Mouse (Mus musculus) spleen, adult 2 months (tissue): Measurements from ENCODE around the gene Pdpk1. TPM values are rescaled to one million over a fixed set of nuclear protein-coding genes. Genes with fewer than 3 reads are reported as not detected.
"Not testable (repeated sequence)": the region's sequence is repeated elsewhere in the genome, so short reads cannot be mapped to it uniquely, and the experiment has no call there.

Experiments used
- DNase-seq, 2 experiments: peaks; one replicate each; pipeline versions ENCODE4 v3.0.0 to v3.0.0-alpha.2; 2012 to 2021; ENCODE audit warnings: low spot score in 2 of 2, low read depth in 1 of 2
- H3K27ac ChIP-seq: fragments of 200-500 bp; 2 replicates; pipeline ENCODE4 v1.5.1; 2012; ENCODE audit warnings: low read length, inconsistent platforms; ENCODE audit not compliant: insufficient read depth
- H3K27me3 ChIP-seq: fragments of 200-500 bp; 2 replicates; pipeline ENCODE4 v1.6.1; 2012; ENCODE audit warnings: mild to moderate bottlenecking, moderate library complexity, low read length, inconsistent platforms; ENCODE audit not compliant: control insufficient read depth, insufficient read depth
- H3K36me3 ChIP-seq: fragments of 200-500 bp; 2 replicates; pipeline ENCODE4 v1.6.1; 2012; ENCODE audit warnings: mild to moderate bottlenecking, low read length, inconsistent platforms; ENCODE audit not compliant: control insufficient read depth, insufficient read depth
- H3K4me1 ChIP-seq: fragments of 200-500 bp; 2 replicates; pipeline ENCODE4 v1.6.1; 2011; ENCODE audit warnings: inconsistent platforms; ENCODE audit not compliant: control insufficient read depth, insufficient read depth, insufficient read length
- H3K4me3 ChIP-seq: fragments of 200-500 bp; 2 replicates; pipeline ENCODE4 v1.5.1; 2011; ENCODE audit warnings: mild to moderate bottlenecking, inconsistent platforms; ENCODE audit not compliant: insufficient read depth, insufficient read length; ENCODE audit errors: extremely low read depth
- CTCF ChIP-seq: fragments of 200-500 bp; IDR thresholded peaks from 2 replicates; pipeline ENCODE4 v1.5.1; 2011; ENCODE audit warnings: mild to moderate bottlenecking, inconsistent platforms; ENCODE audit not compliant: insufficient read depth, insufficient read length, insufficient replicate concordance; ENCODE audit errors: extremely low read depth
- POLR2A ChIP-seq: fragments of 200-500 bp; IDR thresholded peaks from 2 replicates; pipeline ENCODE4 v1.6.1; 2011; ENCODE audit warnings: low read depth, low read length, inconsistent platforms
- WGBS: fragments of 180-500 bp; shearing (Covaris S2); methylation state at CpG from one replicate; pipeline ENCODE4 v1.1.7; 2018; 5-methylcytosine and 5-hydroxymethylcytosine counted together
- polyA plus RNA-seq: library from polyadenylated mRNA; depleted of rRNA; stranded (reverse); fragments of >200 nt; gene quantifications from 2 replicates; pipeline ENCODE4 v1.2.3, GENCODE M21; 2012

The Pdpk1 gene
- polyA plus RNA-seq, 1 experiment: 12.4 TPM

- H3K4me1 ChIP-seq: no peaks in the 10 kb centered on the region
- WGBS: 92% methylated on average over 4 of the region's 4 CpGs
- TF ChIP-seq CTCF: no peak
- H3K4me3 ChIP-seq: no peak overlapping the region
- H3K27me3 ChIP-seq: no peaks in the 10 kb centered on the region
- DNase-seq: no peak
- no peak overlapping the region for H3K27ac ChIP-seq
- H3K36me3 ChIP-seq: peaks cover 27% of the 10 kb centered on the region
Observed at GRCm38 (mm10) chr17:24098354-24098753, 52.4 kb downstream of the Pdpk1 start.

DNA sequence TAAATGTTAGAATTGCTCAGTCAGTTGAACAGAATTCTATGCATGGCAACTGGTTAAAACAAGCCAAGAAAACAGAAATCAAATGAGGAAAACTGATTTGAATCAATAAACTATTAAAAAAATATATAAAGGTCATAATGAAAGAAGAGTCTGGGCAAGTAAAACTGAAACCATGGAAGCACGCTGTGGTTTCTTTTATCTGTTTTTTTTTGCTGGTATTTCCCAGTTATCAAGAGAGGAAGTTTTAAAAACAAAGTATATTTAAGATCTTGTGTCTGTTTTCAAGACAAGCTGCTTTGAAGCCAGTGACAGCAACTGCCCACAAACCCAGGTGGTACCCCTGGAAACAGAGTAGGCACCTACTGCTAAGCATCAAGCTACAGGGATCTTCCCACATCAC lies 60.1 kb downstream of the Pdpk1 start:
- Histone ChIP-seq H3K4me3 (no peak overlapping the region), H3K27ac (no peak overlapping the region), H3K4me1 (no peaks in the 10 kb centered on the region), H3K27me3 (no peaks in the 10 kb centered on the region), H3K36me3 (peaks cover 38% of the 10 kb centered on the region)
- WGBS: 61% methylated on average over 1 of the region's 1 CpGs
- no peak for DNase-seq
- TF ChIP-seq POLR2A: no peak
- no peak for TF ChIP-seq CTCF

GRCm38 (mm10) chr17:24086399-24086798 lies 64.3 kb downstream of the Pdpk1 start:
- H3K4me3 ChIP-seq, H3K27ac ChIP-seq, H3K4me1 ChIP-seq, H3K27me3 ChIP-seq, DNase-seq: not testable (repeated sequence)
- 83% methylated on average over 4 of the region's 4 CpGs for WGBS
- H3K36me3 ChIP-seq: peaks cover 32% of the 10 kb centered on the region

DNA sequence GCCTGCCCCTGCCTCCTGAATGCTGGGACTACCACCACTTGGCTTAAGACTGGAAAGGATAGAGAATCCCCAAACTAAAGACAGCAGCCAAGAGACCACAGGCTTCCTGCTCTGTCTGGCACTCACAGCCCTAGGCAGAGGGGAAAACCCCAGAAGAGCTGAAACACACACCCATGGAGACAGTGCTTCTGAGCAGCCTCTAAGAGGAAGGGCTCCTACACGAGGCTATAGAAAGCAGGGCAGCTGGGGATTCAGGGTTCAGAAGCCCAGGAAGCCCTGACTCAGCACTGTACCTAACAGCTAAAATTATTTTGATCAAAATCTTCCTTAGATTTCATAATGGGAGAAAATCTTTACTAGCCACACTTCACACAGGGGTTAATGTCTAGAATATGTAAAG lies 66.1 kb downstream of the Pdpk1 start:
- no peak overlapping the region for H3K27ac ChIP-seq
- no peaks in the 10 kb centered on the region for H3K4me1 ChIP-seq
- DNase-seq: no peak
- WGBS: 17% methylated on average over 1 of the region's 1 CpGs
- peaks cover 30% of the 10 kb centered on the region for H3K36me3 ChIP-seq
- no peak for TF ChIP-seq CTCF
- no peak for TF ChIP-seq POLR2A
- no peak overlapping the region for H3K4me3 ChIP-seq
- H3K27me3 ChIP-seq: no peaks in the 10 kb centered on the region

DNA sequence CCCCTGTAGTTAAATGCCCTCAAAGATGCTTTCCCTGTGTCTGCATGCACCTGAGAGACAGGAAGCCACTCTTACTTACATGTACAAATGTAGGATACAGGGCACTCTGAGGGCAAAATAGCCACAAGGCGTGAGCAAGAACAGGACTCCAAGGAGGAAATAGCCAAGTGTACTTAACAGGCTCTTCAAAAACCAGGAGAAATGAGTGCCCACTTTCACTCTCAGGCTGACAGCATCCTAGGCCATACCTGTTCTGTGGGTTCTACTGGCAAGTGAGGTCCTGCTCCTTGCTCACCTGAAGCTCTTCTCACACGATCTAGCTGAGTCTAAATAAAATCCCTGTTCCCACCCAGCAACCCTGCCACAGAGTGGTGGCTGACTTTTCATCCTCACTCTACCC lies 73.6 kb downstream of the Pdpk1 start:
- Histone ChIP-seq H3K27ac (no peak overlapping the region), H3K4me3 (no peak overlapping the region), H3K27me3 (no peaks in the 10 kb centered on the region), H3K4me1 (0 out of 2 replicates have a peak, but pooled peaks cover 1% of the 10 kb centered on the region), H3K36me3 (peaks cover 18% of the 10 kb centered on the region)
- TF ChIP-seq CTCF (no peak), POLR2A (no peak)
- WGBS: 82% methylated on average over 2 of the region's 2 CpGs
- DNase-seq: no peak

- Histone ChIP-seq H3K4me3 (peak within 1 kb of the TSS; percentile 85), H3K36me3 (peaks cover 4% of the 10 kb centered on the region; the same call in 1 of the 2 replicates), H3K27ac (peak within 1 kb of the TSS; percentile 71), H3K4me1 (peaks cover 6% of the 10 kb centered on the region; the same call in 1 of the 2 replicates), H3K27me3 (no peaks in the 10 kb centered on the region)
- under 1% methylated on average over 62 of the region's 62 CpGs for WGBS
- peak; percentile 87 to 93 for DNase-seq
- TF ChIP-seq POLR2A: peak; percentile 40; the same call in 1 of the 2 replicates
- TF ChIP-seq CTCF: no peak
Observed at GRCm38 (mm10) chr17:24072919-24073696, 77.6 kb downstream of the Pdpk1 start, which contains the start of gene Kctd5. Kctd5 (minus strand) TSS chr17:24073485.

GRCm38 (mm10) chr17:24069531-24069930 lies 81.2 kb downstream of the Pdpk1 start:
- no peak overlapping the region for H3K4me3 ChIP-seq
- TF ChIP-seq CTCF (no peak), POLR2A (no peak)
- H3K27ac ChIP-seq: no peak overlapping the region
- H3K36me3 ChIP-seq: no peaks in the 10 kb centered on the region
- H3K4me1 ChIP-seq: peaks cover 6% of the 10 kb centered on the region; the same call in 1 of the 2 replicates
- H3K27me3 ChIP-seq: no peaks in the 10 kb centered on the region
- 77% methylated on average over 3 of the region's 3 CpGs for WGBS
- no peak for DNase-seq
